Mouse (Mus musculus): ENCODE measurements around the gene Birc2. TPM values are rescaled to one million over a fixed set of nuclear protein-coding genes. Genes with fewer than 3 reads are reported as not detected.

The Birc2 gene
- polyA plus RNA-seq (2012; rRNA removed) = 11.1 and 15.4 TPM in 2 replicates

DNA sequence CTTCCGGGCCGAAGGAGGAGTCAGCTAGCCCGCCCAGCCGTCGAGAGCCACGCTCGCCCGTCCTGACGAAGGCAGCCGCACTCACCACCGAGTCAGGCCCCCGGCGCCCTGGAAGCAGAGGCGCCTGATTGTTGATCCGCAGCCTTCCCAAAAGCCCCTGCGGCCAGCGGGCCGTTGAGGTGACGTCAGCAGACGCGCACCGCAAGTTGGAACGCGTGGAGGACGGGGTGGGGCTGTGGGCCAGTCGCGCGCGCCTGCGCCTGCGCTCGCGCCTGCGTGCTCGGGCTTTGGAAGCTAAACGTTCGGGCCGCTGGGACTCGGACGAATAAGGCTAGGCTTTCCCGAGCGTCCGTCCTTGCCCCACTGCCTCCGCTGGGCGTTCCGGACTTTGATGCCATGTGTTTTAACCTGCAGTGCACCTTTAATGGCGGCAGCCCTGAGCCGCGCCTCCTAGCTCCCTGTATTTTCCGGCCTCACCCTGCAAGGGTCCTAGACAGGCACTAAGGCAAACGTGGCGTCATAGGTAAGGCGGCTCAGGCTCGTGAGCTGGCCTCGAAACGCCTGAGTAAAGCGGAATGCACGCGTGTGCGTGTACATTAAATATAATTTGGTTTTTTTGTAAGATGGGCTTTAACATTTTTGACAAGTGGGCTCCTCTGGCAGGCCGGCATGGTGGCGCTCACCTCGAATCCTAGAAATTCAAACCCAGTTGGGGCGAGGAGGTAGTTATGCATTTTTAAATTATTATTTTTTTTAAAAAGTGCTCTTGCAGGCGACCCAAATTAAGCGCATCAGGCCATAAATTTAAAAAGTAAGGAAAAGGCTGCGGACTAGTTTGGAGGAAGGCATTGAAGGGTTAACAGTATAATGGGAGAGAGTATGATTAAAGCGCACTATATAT lies at the start of gene Birc2:
Gene Birc2 (minus strand): TSS at position 160 of the 901 bp plus-strand sequence.
- peak; percentile 88; the same call in 1 of the 2 replicates for TF ChIP-seq POLR2A (IDR thresholded peaks at IDR 0.05; ENCODE audit: borderline replicate concordance, extremely low read depth, low read depth, low read length)
- no peak for TF ChIP-seq CTCF (IDR thresholded peaks at IDR 0.05; ENCODE audit: insufficient read depth, low read length)
- DNase-seq = peak; percentile 93
- under 1% methylated on average over 68 of the region's 68 CpGs for WGBS
- Histone ChIP-seq H3K4me3 (replicated peaks; ENCODE audit: extremely low read depth, low read depth, low read length) (peak within 1 kb of the TSS; percentile 88), H3K4me1 (ENCODE audit: control insufficient read depth, insufficient read depth, low read length) (peaks cover 4% of the 10 kb centered on the region; the same call in 1 of the 2 replicates)

DNA sequence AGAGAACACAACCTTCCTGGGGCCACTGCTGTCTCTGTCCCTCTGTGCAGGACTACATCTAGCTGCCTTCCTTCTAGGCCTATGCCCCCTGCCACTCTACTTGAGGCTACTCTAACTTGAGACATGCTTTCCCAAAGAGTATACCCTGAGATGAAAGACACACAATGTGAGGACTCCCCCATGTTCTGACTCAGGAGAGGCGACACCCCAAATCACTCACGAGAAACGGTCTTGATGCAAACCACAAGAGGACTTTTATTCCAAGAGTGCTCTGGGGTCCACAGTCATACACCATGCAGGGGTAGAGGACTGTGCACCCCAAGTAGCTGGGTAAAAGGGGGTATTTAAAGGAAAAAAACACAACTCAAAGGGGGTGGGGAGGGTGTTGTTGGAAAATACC lies 47.5 kb upstream of the Birc2 start:
- TF ChIP-seq CTCF (IDR thresholded peaks at IDR 0.05; ENCODE audit: insufficient read depth, low read length) (no peak), POLR2A (IDR thresholded peaks at IDR 0.05; ENCODE audit: borderline replicate concordance, extremely low read depth, low read depth, low read length) (no peak)
- Histone ChIP-seq H3K4me3 (replicated peaks; ENCODE audit: extremely low read depth, low read depth, low read length) (no peak overlapping the region), H3K4me1 (ENCODE audit: control insufficient read depth, insufficient read depth, low read length) (no peaks in the 10 kb centered on the region)
- WGBS = 96% methylated on average over 3 of the region's 3 CpGs
- DNase-seq = no peak

DNA sequence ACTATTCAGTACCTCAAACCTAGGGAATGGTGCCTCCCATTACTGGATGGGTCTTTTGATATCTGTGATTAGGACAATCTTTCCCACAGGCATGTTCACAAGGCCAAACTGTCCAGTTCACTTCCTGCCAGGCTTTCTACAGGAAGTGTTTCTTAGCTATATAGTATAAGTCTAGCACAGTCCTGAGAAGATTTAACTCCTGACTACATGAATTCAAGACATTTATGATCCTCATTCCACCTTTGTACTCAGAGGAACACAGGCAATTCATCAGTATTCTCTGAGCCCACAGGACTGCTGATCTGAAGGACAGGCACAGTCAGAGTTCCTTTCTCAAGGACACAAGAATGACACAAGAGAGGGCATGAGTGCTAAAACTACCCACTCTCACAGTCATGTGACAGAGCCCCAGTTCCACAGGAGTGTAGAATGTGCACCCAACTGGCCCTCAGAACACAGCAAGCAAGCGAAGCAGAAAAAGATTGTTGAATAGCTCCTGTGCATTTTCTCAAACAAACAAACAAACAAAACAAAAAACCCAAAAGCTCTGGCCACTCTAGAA lies 45.5 kb upstream of the Birc2 start:
- no peak for DNase-seq
- WGBS = 90% methylated on average over 1 of the region's 1 CpGs
- no peak overlapping the region for H3K4me3 ChIP-seq (replicated peaks; ENCODE audit: extremely low read depth, low read depth, low read length)
- H3K4me1 ChIP-seq (ENCODE audit: control insufficient read depth, insufficient read depth, low read length) = no peaks in the 10 kb centered on the region
- TF ChIP-seq CTCF (IDR thresholded peaks at IDR 0.05; ENCODE audit: insufficient read depth, low read length) (no peak), POLR2A (IDR thresholded peaks at IDR 0.05; ENCODE audit: borderline replicate concordance, extremely low read depth, low read depth, low read length) (no peak)

DNA sequence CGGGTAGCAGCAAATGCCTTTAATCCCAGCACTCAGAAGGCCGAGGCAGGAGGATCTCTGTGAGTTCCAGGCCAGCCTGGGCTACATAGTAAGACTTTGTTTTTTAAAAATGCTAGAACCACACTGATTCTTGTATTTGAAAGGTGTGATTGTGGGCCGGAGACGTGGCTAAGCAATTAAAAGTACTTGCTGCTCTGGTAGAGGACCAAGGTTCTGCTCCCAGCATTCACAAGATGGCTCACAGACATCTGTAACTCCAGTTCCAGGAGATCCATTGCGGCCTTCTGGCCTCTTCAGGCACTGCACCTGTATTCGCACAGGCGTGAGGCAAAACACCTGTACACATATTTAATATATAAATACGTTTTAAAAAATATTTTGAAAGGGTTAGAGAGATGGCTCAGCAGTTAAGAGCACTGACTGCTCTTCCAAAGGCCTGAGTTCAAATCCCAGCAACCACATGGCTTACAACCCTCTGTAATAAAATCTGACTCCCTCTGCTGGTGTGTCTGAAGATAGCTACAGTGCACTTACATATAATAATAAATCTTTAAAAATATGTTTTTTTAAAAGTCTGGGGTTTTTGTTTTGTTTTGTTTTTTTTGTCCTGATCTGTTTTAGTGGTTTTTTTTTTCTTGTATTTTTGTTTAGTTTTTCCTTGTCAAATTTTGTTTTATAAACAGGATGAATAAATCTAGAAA lies 36.8 kb upstream of the Birc2 start:
- H3K4me1 ChIP-seq (ENCODE audit: control insufficient read depth, insufficient read depth, low read length) = peaks cover 18% of the 10 kb centered on the region
- peak overlapping the region; percentile 82 for H3K4me3 ChIP-seq (replicated peaks; ENCODE audit: extremely low read depth, low read depth, low read length)
- DNase-seq = peak; percentile 16
- TF ChIP-seq POLR2A (IDR thresholded peaks at IDR 0.05; ENCODE audit: borderline replicate concordance, extremely low read depth, low read depth, low read length) (no peak), CTCF (IDR thresholded peaks at IDR 0.05; ENCODE audit: insufficient read depth, low read length) (no peak)
- 88% methylated on average over 8 of the region's 8 CpGs for WGBS

DNA sequence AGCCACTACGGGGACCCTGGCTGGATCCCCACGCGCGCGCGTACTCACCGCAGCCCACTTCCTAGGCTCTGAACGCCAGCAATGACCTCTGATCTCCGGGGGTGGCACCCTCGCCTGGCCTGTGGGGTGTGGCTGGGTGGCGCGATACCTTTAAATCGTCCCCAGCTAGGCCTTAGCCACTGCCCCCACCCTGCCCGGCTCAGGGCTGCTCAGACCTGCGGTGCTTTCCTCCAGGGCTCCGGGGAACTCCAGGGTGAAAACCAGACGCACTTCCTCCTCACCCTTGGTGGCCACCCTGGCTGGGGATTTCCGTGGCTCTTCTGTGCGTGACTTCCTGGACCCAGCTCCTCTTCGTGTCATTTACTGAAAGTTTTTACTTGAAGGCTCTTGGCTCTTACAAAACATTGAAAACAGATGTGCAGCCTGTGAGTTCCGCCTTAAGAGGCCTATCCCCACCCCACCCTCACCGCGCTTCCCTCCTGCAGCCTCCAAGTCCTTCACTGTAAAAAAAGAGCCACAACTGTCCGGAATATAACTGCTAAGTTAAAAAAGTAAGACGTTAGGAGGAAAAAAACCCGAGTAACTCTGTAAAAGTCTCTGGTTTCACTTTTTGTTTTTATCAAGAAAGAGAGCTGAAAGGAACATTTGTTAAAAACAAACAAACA lies 36.0 kb upstream of the Birc2 start, which contains the start of gene Birc3:
Gene Birc3 (minus strand): TSS at position 412 of the 665 bp plus-strand sequence.
- peaks cover 22% of the 10 kb centered on the region for H3K4me1 ChIP-seq (ENCODE audit: control insufficient read depth, insufficient read depth, low read length)
- under 1% methylated on average over 26 of the region's 26 CpGs for WGBS
- peak; percentile 80; the same call in 1 of the 2 replicates for TF ChIP-seq POLR2A (IDR thresholded peaks at IDR 0.05; ENCODE audit: borderline replicate concordance, extremely low read depth, low read depth, low read length)
- TF ChIP-seq CTCF (IDR thresholded peaks at IDR 0.05; ENCODE audit: insufficient read depth, low read length) = no peak
- H3K4me3 ChIP-seq (replicated peaks; ENCODE audit: extremely low read depth, low read depth, low read length) = peak within 1 kb of the TSS; percentile 82
- peak; percentile 82 for DNase-seq

DNA sequence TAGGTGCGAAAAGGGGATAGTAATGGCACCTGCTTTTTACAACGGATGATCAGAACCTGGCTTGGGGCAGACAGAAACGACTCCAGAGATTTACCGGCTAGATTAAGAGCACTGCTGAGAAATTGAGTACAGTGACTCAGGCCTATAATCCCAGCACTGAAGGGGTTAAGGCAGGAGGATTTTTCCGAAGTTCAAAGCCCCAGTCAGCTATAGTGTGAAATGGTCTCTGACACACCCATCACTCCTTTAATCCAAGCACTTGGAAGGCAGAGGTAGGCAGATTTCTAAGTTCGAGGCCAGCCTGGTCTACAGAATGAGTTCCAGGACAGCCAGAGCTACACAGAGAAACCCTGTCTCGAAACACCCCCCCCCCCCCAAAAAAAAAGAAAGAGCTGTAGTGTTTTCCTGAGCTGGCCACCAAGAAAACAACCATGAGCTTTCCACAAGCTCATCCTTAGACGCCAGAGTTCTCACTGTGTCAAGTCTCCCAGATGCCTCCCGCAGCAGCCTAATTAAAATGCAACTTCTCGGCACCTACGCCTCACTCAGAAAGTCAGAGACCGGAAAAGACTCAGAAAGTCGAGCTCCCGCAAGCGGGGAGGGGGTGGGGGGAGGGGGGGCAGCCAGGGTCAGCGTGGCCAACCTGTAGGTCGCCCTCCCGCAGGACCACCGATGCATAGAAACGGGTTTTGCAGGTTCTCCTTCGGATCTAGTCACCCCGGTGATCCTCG lies 35.3 kb upstream of the Birc2 start:
- 14% methylated on average over 22 of the region's 23 CpGs for WGBS
- DNase-seq = no peak
- TF ChIP-seq POLR2A (IDR thresholded peaks at IDR 0.05; ENCODE audit: borderline replicate concordance, extremely low read depth, low read depth, low read length) (no peak), CTCF (IDR thresholded peaks at IDR 0.05; ENCODE audit: insufficient read depth, low read length) (no peak)
- Histone ChIP-seq H3K4me1 (ENCODE audit: control insufficient read depth, insufficient read depth, low read length) (peaks cover 28% of the 10 kb centered on the region), H3K4me3 (replicated peaks; ENCODE audit: extremely low read depth, low read depth, low read length) (peak overlapping the region; percentile 82)

DNA sequence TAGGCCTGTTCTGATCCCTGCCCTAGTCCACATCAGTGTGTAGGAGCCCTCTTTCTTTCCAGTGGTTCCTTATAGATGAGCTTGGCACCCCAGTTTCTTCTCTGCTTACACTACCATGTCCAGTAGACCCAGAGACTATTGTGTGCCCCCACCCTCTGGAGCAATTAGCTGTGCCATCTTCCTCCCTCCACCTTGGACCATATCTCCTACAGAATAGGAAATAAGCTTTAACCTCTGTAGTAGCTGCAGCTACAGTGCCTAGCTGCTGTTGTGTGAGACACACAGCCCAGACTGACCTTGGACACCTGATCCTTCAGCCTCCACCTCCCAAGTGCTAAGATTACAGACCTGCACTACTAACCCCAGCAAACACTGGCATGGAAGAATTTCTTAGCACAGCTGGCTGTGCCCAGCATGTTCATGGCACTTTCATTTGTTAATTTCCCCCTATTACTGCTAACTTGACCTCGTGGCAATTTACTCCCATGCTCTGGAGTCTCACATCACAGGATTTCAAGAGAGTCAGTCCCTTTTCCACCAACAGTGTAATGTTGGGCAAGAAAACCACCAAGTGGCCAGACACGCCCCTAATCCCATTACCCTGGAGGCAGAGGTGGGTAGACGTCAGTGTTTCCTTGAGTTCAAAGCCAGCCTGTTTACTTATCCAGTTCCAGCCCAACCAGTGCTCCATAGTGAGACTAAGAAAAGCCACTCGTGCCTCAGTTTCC lies 34.6 kb upstream of the Birc2 start:
- H3K4me1 ChIP-seq (ENCODE audit: control insufficient read depth, insufficient read depth, low read length) = peaks cover 28% of the 10 kb centered on the region
- TF ChIP-seq CTCF (IDR thresholded peaks at IDR 0.05; ENCODE audit: insufficient read depth, low read length) (no peak), POLR2A (IDR thresholded peaks at IDR 0.05; ENCODE audit: borderline replicate concordance, extremely low read depth, low read depth, low read length) (no peak)
- peak overlapping the region; percentile 45 for H3K4me3 ChIP-seq (replicated peaks; ENCODE audit: extremely low read depth, low read depth, low read length)
- 32% methylated on average over 4 of the region's 4 CpGs for WGBS
- DNase-seq = peak; percentile 56

Data from lung, adult 2 months (tissue).